Mouse (Mus musculus) lung, postnatal 14 days (tissue): ENCODE data around the gene Rfx5.
"Not testable (repeated sequence)": the region's sequence is repeated elsewhere in the genome, so short reads cannot be mapped to it uniquely, and the experiment has no call there.

Experiments used
- DNase-seq: peaks from one replicate; pipeline ENCODE4 v3.0.0; 2021

The Rfx5 gene

GRCm38 (mm10) chr3:94937194-94937593, 16.7 kb upstream of the Rfx5 start:
- not testable (repeated sequence) for DNase-seq

- DNase-seq: not testable (repeated sequence)
Measured at GRCm38 (mm10) chr3:94940033-94940432, 13.8 kb upstream of the Rfx5 start.

GRCm38 (mm10) chr3:94942211-94942967, 11.5 kb upstream of the Rfx5 start:
- DNase-seq: not testable (repeated sequence)

- DNase-seq: not testable (repeated sequence)
Measured at GRCm38 (mm10) chr3:94943706-94944105, 10.2 kb upstream of the Rfx5 start.

- no peak for DNase-seq
Measured at GRCm38 (mm10) chr3:94948066-94948614, 5.7 kb upstream of the Rfx5 start.

- DNase-seq: no peak
Measured at GRCm38 (mm10) chr3:94949645-94950044, 4.2 kb upstream of the Rfx5 start.

GRCm38 (mm10) chr3:94952806-94953205, 1.1 kb upstream of the Rfx5 start:
- peak; percentile 63 for DNase-seq

- DNase-seq: no peak
Measured at GRCm38 (mm10) chr3:94953384-94953763, 501 bp upstream of the Rfx5 start.

GRCm38 (mm10) chr3:94958295-94958694, 4.4 kb downstream of the Rfx5 start:
- no peak for DNase-seq

GRCm38 (mm10) chr3:94959871-94960270, 6.0 kb downstream of the Rfx5 start:
- no peak for DNase-seq

- DNase-seq: no peak
Measured at GRCm38 (mm10) chr3:94960322-94960721, 6.4 kb downstream of the Rfx5 start.

GRCm38 (mm10) chr3:94964989-94965388, 11.1 kb downstream of the Rfx5 start:
- no peak for DNase-seq

- no peak for DNase-seq
Measured at GRCm38 (mm10) chr3:94965878-94966277, 12.0 kb downstream of the Rfx5 start.

- no peak for DNase-seq
Measured at GRCm38 (mm10) chr3:94972552-94972951, 18.7 kb downstream of the Rfx5 start.

- DNase-seq: no peak
Measured at GRCm38 (mm10) chr3:94973620-94974019, 19.7 kb downstream of the Rfx5 start.

GRCm38 (mm10) chr3:94974026-94974527, 20.2 kb downstream of the Rfx5 start:
- no peak for DNase-seq

- DNase-seq: peak; percentile 86
Measured at GRCm38 (mm10) chr3:94974528-94975422, 20.9 kb downstream of the Rfx5 start, which contains the start of gene Pi4kb. Gene Pi4kb, plus strand, starts transcription at chr3:94974731.

GRCm38 (mm10) chr3:94984312-94984711, 30.4 kb downstream of the Rfx5 start:
- DNase-seq: peak; percentile 26

GRCm38 (mm10) chr3:94985513-94985912, 31.6 kb downstream of the Rfx5 start:
- no peak for DNase-seq

- DNase-seq: peak; percentile 37
Measured at GRCm38 (mm10) chr3:94987578-94987977, 33.7 kb downstream of the Rfx5 start.

- DNase-seq: peak; percentile 23
Measured at GRCm38 (mm10) chr3:94989159-94989761, 35.4 kb downstream of the Rfx5 start.

GRCm38 (mm10) chr3:94996946-94997345, 43.1 kb downstream of the Rfx5 start:
- peak; percentile 93 for DNase-seq

- DNase-seq: no peak
Measured at GRCm38 (mm10) chr3:95002569-95002968, 48.7 kb downstream of the Rfx5 start.
